Mouse (Mus musculus): Measurements from ENCODE around the gene Cdk6. TPM values are rescaled to one million over a fixed set of nuclear protein-coding genes. Genes with fewer than 3 reads are reported as not detected.

Gene Cdk6
- total RNA-seq, 2 experiments from 2014 or later: 0.73 to 1.1 TPM

DNA sequence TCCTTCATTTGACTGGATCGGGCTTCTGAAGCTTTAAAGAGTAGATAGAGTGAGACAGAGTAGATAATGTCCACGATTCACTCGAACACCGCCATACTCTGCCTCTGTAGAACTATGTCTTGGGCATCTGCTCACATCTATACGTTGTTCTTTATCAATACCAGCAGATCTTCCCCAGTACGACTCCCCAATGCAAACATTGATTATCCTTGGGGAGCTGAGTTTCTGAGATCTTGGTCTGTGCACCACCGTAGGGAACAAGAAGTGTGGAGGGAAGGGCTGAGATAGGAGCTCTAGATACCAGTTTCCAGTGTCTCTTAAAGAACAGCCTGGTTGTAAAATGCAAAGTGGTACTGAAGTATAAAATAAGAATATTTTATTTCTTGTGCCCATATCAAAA, 141.2 kb downstream of the Cdk6 start:
- DNase-seq (ENCODE audit: low spot score): no peak

DNA sequence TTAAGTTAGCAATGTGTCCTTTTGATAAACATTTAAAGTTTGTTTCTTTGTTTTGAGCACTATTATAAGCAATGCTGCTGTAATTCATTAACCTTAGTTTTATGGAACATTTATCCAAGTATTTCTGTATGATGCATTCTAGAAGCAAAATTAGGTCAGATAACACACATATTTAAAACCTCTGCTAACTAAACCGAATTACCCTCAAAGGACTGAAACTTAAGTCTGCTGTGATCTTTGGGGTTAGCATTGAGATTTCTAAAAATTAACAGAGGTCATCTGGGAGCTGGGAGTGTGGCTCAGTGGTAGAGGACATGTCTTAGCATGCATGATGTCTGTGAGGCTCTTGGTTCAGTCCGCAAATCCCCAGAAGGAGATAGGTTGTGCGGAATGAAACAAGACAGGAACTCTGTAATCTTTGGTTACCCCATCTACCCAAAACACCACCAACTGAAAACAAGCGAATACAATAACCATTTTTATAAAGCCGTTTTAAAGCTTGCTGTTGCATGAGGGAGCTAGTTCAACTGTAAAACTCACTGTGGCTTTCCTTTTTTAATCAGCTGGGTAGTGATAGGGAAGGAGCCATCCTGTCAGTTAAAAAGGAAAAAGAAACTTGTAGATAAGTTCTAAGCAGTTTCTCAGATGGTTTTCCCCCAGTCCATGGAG, 141.9 kb downstream of the Cdk6 start:
- DNase-seq (ENCODE audit: low spot score): no peak

DNA sequence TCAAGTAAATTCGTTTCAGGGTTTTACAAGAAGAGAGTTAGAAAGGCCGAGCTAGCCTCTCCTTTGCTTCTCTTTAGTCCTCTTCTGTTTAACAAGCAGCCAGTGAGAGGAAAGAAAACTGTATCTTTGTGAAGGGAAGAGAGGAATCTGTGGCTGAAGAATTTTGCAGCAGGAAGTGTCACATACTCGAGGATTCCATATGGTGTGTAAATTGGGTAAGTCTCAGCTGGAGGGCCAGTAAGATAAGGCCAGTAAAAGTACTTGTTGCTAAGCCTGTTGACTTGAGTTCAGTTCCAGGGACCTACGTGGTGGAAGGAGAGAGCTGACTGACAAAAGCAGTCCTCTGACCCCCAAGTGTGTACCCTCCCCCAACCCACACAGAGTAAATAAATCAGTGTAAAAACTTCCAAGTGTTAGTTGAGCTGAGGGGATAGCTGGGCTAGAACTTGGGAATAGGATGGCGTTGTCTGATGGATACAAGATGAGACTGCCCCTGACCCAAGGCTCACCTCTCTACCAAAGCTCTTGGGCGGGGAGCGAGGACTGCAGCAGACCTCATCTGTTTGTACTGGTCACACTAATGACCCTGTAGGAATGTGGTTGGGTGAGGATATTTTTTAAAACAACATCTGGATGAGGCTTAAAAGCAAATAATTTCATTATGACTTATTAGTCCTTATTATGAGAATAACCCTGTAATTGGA, 145.4 kb downstream of the Cdk6 start:
- DNase-seq (ENCODE audit: low spot score): no peak

DNA sequence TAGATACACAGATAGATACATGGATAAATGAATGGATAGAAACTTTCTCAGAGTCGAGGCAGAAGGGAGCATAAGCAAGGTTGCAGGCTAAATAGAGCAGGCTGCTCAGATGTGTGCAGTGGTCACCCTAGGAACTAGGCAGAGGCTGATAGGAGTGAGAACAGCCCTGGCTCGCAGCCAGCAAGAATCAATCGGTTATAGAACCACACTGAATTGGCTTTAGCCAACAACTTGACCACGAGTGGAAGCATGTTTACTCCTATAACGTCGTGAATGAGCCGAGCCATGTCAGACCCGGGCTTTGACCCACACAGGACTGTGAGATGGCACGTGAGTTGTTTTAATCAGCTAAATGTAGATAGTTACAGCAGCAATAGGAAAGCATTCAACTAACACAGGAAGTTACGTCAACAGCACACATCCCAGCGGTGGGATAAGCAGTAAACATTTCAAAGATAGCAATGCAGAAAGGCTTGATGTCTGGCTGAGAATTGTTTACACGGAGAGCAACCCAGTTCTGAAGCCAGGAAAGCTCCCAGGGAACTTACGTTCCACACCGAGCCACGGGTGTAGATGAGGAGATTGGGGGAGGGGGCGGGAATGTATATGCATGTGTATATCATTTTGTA, 147.0 kb downstream of the Cdk6 start:
- no peak for DNase-seq (ENCODE audit: low spot score)

DNA sequence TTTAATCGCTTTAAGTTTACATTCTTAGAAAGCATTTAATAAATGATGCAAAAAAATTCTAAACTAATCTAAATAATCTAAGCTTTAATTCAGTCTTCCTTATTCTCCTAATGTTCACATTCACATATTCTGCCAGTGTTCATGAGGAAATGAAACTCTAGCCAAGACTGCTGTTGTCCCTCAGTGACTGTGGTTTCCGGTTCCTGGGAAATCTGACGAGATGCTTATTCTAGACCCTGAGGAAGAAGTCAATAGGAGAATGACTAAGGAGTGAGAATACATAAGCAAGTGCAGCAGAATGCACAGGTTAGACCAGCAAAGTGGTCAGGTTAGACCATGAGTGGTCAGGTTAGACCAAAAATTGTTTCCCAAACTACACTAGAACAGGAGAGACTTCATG, 149.1 kb downstream of the Cdk6 start:
- no peak for DNase-seq (ENCODE audit: low spot score)

DNA sequence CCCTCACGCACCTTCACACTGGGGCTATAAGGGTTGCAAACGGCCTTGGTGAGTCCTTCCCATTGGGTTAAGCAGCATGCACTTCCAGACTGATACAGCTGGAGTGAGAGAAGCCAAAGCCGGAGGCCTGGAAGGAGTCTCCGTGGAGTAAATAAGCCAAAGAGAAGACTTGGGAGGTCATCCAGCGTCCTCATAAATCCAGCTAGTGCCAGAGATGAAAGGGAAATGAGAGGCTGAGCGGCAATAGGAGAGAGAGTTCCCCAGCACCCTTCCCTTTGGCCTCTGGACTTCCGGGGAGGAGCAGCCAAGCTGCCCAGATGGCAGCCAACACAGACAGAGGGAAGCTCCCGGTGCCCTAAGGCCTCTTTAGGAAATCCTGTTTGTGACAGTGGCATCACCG, 149.8 kb downstream of the Cdk6 start:
- DNase-seq (ENCODE audit: low spot score): peak; percentile 40

DNA sequence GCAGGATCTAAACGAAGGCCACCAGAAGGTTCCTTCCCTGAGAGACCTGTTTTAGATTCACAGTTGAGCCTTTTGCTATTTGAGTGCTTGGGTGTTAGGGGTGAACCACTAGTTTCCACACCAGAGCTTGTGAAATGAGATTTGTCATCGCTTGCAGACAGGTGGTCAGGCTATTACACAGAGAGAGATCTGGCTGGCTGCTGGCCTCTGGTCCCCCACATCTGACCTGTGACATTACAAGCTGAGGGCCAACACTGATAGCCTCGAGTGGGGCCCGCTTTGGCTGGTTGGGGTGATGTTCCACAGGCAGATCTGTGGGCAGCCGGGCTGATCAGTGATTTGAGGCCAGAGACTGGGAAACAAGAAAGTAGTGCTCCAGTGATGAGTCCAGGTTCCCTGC, 150.6 kb downstream of the Cdk6 start:
- DNase-seq (ENCODE audit: low spot score): no peak

DNA sequence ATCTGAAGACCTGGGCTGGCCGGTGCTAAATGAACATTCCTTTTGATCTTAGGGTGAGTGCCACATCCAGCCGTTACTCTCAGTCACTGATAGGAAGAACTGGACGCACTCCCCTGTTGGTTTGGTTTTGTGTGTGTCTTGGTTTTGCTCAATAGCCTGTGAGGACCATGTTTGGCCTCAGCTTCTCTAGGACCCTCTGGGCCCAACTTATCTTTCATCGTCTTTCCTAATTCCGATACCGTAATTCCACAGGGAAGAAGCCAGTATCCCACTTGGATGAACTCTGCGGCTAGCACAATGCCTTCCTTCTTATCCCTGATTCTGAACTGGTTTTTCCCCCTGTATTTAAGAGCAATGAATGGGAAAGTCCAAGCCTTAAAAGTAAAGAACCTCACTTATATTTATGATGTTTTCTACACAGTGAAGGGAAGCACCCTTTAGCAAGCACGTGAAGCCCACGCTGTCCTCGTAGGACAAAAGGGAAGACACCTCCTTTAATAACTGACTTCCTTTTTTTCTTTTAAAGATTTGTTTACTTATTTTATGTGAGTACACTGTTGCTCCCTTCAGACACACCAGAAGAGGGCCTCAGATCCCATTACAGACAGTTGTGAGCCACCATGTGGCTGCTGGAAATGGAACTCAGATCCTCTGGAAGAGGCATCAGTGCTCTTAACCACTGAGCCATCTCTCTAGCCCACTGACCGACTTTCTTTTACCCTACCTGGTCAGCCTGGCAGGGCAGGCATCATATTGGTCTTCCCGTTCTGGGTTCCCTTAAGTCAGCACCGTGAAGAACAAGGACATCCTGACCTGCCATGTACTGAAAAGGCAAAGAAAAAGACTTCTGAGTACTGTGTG, 151.7 kb downstream of the Cdk6 start:
- DNase-seq (ENCODE audit: low spot score): no peak

DNA sequence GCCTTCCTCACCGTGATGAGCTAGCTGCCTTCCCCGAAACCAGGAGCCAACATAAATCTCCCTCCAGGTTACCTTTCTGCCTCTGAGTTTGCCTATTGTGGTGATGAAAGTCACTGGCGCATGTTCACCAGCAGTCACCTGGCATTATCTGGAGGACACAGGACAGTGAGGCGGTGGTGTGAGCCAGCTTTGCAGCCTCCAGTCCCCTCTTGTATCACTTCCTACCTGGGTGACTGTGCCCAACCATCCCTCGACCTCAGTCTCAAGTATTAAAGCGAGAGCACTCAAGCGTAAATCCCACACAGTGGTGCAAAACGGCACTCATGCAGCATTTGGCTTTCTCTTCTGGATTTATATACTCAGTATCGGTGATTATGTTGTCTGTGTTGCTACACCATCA, 152.7 kb downstream of the Cdk6 start:
- DNase-seq (ENCODE audit: low spot score): no peak

DNA sequence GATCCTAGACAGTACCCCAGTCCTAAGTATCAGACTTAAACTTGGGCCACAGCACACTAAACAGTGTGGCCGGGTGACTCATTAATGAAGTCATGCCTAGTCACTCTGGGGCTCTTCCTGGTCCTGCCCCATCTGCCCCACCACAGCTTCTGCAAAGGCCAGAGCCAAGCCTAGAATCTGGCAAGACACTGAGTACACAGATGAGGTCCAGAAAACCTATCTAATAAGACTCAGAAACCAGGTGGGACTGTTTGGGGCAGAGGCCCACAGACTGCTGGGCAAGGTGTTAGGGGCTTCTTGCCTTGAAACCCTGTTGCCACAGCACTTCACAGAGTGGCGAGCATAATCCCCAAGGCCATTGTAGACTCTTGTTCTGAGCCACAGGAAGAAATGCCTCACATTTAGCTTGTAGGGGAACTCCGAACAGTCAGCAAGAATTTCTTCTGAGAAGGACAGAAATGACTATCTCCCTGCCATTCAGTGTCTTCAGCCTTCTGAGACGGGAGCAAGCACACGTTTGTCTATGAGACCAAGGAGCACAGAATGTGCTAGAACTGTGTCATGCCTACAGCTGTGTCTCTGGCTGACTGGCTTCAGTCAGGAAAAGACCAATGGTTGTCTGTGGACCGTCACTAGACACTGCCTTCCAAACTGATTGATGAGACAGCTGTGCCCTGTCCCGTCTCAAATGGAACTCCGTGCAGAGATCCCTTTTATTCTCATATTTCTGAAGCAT, 153.3 kb downstream of the Cdk6 start:
- no peak for DNase-seq (ENCODE audit: low spot score)

DNA sequence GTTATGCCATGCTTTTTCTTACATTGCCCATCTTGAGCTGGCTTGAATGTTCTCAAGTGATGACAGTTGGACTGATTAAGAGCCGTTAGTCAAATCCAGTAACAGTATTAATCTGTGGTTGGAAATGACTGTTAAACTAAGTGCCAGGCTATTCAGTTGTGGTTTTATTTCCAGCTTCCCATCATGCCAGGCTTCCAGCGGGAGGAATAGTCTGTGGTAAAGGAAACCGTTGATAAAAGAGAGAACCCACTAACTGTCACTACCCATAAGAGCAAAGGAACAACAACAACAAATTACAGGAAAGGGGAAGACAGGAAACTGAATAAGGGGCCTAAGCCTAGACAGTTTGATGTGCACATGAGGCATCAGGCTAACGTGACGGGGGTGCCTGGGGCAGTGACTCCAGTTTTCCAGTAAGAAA, 156.2 kb downstream of the Cdk6 start:
- no peak for DNase-seq (ENCODE audit: low spot score)

DNA sequence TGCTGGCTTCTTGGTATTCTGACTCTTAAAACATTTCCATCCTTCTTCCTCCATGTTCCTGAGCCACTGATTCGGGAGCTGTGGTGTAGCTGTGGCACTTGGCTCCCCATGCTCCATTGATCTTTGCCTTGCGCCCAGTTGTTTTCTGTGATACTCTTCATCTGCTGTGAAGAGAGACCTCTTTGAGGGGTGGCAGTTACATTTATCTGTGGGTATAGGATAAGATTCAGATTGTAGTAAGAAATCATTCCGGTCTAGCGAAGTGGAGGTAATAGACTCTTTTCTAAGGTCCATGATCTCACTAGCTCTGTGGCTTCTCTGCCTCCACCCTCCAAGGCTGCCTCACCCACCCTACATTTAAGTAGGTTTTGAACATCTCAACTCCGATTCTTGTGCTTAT, 159.0 kb downstream of the Cdk6 start:
- DNase-seq (ENCODE audit: low spot score): no peak

DNA sequence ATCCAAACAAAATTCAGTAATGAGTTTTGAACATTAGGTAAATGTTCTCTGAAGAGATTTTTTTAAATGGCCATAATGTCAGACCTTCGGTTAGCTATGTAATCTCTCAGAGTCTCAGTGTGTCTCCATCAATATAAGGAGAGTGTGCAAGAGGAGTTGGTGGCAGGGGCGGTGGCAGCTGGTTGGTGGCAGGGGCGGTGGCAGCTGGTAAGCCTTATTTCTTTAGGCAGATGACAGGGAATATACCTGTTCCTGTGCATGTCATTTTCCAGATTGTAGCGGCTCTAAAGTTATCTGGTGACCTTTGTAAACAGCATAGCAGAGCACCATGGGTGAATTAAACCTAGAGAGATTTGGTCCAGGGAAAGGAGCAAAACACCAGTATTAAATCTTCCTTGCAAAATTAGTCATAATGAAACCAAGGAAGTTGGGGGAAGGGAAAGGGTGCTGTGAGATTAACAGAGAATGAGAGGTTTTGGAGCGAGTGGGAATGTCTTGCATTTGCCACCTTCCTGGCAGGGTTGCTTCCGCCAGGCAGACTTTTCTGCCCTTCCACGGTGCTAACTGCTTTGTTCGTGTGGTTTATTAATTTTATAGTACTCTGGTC, 159.8 kb downstream of the Cdk6 start:
- no peak for DNase-seq (ENCODE audit: low spot score)

DNA sequence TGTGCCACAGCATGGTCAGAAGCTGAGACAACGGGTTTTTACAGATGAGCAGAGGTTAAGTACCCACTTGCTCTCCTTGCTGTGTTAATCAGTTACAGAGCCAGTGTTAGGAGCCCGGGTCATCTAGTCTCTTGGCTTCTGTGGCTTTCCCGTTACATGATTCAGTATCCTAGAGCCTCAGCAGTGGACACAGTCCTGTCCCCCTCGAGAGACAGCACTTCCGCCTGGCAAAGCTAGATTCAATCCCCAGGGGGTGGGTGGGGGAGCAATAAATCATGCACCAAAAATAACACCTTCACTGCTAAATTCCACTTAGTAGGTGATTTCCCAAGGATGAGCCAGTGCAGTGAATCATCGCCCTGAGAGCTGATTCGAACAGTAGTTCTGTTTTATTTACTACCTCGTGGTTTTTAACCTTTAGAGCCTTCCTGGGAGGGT, 160.3 kb downstream of the Cdk6 start:
- DNase-seq (ENCODE audit: low spot score): no peak

DNA sequence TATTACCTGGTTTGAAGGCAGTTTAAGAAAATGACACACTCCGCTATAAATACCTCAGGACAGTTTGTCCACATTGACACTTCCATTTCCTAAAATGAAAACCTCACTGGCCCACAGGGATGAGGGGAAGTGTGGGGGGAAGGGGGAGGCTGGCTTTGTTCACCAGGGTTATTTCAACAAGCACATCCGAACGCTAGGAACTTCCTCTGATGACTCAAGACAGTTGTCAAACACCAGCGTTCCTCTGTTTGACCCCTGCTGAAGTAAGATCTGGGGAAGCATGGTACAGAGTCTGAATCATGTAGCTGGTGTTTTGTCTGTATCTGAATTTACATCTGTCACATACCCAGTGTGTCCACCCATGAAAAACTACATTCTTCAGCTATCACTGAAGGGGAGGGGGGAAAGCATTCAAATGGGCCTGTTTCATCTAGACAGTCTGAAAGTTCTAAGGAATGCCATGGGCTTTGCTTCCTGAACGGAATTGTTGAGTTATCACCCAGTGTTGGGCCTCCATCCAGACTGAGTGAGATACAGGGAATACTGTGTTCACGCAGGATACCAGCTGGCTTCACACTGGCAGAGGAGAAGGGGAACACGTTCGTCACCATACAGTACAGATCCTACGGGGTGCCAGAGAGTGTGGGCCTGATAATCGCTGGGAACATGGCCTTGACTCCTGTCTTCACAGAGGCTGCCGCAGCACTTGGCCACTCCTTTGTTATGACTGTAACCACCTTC, 161.5 kb downstream of the Cdk6 start:
- DNase-seq (ENCODE audit: low spot score): peak; percentile 57

DNA sequence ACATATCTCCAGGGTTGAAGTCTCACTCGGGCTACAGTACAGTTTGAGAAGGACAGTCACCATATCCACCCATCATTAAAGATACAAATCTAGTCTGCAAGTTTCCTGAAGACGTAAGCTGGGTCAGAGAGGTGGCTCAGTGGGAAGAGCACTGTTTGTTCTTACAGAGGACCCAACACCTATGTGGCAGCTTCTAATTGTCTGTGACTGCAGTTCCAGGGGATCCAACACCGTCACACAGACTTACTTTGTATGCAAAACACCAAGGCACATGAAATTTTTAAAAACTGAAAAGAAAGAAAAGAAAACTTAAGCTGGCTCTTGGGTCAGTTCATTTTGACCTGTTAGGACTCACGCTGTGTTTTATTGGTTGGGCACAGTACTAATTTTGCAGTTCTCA, 162.1 kb downstream of the Cdk6 start:
- no peak for DNase-seq (ENCODE audit: low spot score)

DNA sequence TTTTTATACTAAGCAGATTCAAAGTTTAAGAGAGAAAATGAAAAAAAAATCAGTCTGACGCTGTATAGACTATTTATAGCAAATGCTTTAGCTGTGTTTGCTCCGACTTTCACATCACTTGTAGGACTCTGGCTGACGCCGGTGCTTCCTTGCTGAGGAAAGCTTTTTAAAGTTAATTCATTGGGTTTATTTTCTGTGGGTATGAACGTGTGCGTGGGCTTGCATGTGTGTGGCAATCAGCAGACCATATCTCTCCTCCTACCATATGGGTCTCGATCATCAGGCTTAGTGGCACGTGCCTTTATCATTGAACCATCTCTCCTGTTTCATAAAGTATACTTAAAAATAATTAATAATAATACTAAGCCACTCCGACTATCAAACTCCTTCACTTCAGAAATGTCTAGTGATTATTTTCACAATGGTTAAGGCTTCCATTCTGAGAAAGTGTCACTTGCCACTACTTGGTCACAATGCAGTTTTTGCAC, 162.6 kb downstream of the Cdk6 start:
- DNase-seq (ENCODE audit: low spot score): no peak

DNA sequence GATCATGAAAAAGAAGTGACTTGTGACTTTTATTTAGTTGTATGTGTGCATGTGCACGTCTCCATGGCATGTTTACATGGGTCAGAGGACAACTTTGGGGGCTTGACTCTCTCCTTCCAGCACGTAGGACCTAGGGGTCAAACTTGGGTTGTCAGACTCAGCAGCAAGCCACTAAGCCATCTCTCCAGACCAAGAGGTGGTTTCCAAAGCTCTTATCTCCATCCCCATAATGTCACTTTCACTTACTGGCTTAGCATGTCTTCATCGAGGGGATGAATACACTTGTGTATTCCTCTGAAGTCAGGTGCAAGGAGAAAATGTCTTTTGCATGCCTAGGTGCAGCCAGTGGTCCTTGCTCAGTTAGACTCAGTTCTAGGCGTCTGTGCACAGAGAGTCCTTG, 163.2 kb downstream of the Cdk6 start:
- DNase-seq (ENCODE audit: low spot score): no peak

DNA sequence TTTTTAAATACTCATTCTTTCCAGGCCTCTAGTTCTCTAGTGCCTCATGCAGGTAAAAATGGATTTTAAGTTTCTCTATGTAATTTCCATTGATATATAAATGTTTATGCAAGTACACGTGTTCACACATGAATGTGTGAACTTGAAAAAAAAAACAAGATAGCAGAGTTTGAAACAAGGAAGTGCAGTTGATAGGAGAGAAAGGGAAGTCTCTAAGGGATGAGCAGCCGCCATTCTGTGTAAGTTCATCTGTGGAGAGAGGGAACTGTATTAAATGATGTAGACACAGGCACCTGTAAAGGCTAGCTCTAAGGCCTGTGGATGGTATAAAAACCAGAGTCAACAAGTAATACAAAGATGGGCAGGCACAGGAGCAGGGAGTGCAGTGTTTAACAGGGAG, 164.3 kb downstream of the Cdk6 start:
- no peak for DNase-seq (ENCODE audit: low spot score)

All from gastrocnemius, adult 18-20 months (tissue).